Mouse (Mus musculus) hindbrain, embryonic 15.5 days (tissue): ENCODE results near the gene Znhit1. TPM values are rescaled to one million over a fixed set of nuclear protein-coding genes. Genes with fewer than 3 reads are reported as not detected.

Source experiments
- ATAC-seq: fragments of 200-750 bp; cut with Nextera tagmentation; 2 replicates; pipeline ENCODE4 v1.8.0; 2017; ENCODE audit warnings: low read depth, moderate number of reproducible peaks, moderate TSS enrichment; ENCODE audit not compliant: low FRiP score
- H3K27ac ChIP-seq: fragments of 300-500 bp; sonication (generic); replicated peaks from 2 replicates; pipeline ENCODE4 v1.5.1; 2015; ENCODE audit warnings: mild to moderate bottlenecking, inconsistent platforms
- H3K27me3 ChIP-seq: fragments of 300-500 bp; sonication (generic); 2 replicates; pipeline ENCODE4 v1.6.1; 2015; ENCODE audit warnings: control low read depth, inconsistent platforms
- H3K36me3 ChIP-seq: fragments of 300-500 bp; sonication (generic); 2 replicates; pipeline ENCODE4 v1.6.1; 2015; ENCODE audit warnings: control low read depth, inconsistent platforms
- H3K4me1 ChIP-seq: fragments of 300-500 bp; sonication (generic); replicated peaks from 2 replicates; pipeline ENCODE4 v1.6.1; 2015; ENCODE audit warnings: control low read depth, inconsistent platforms
- H3K4me2 ChIP-seq: fragments of 300-500 bp; sonication (generic); 2 replicates; pipeline ENCODE4 v1.6.1; 2015; ENCODE audit warnings: moderate library complexity, mild to moderate bottlenecking, inconsistent platforms
- H3K4me3 ChIP-seq: fragments of 300-500 bp; sonication (generic); 2 replicates; pipeline ENCODE4 v1.5.1; 2015; ENCODE audit warnings: mild to moderate bottlenecking, inconsistent platforms
- H3K9ac ChIP-seq: fragments of 300-500 bp; sonication (generic); 2 replicates; pipeline ENCODE4 v1.6.1; 2015; ENCODE audit warnings: inconsistent platforms
- H3K9me3 ChIP-seq: fragments of 300-500 bp; sonication (generic); 2 replicates; pipeline ENCODE4 v1.6.1; 2016; ENCODE audit warnings: control low read depth, inconsistent platforms
- WGBS: fragments of 180-500 bp; shearing (Covaris S2); methylation state at CpG from one replicate; pipeline ENCODE4 v1.1.7; 2015; 5-methylcytosine and 5-hydroxymethylcytosine counted together
- polyA plus RNA-seq: library from polyadenylated mRNA; unstranded; fragments of >200 nt; fragmentation: Nextera tagmentation; extraction: Ambion mirVana; gene quantifications from 2 replicates; pipeline ENCODE4 v1.2.1, GENCODE M21; 2015

Znhit1 gene
- polyA plus RNA-seq, 1 experiment from 2014 or later: 145 TPM

DNA sequence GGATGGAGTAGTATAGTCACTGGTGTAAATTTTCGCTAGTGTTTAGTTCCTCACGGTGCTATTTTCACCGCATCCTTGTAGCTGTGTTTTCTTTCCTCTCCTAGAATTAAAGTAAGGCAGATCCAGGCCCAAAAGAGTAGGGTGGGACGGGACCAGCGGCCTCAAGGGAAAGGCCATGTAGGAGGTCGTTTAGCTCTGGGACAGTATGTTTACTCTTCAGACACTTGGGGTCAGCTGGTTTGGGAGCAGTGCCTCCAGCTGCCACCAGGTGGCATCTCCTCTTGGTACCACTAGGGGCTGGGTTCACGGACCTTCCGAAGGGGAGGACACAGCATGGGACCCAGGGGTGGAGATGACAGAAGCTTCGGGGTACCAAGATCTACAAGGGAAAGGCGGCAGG, 25.3 kb downstream of the Znhit1 start:
- peak; percentile 45 for ATAC-seq
- H3K36me3 ChIP-seq: peaks cover 21% of the 10 kb centered on the region

DNA sequence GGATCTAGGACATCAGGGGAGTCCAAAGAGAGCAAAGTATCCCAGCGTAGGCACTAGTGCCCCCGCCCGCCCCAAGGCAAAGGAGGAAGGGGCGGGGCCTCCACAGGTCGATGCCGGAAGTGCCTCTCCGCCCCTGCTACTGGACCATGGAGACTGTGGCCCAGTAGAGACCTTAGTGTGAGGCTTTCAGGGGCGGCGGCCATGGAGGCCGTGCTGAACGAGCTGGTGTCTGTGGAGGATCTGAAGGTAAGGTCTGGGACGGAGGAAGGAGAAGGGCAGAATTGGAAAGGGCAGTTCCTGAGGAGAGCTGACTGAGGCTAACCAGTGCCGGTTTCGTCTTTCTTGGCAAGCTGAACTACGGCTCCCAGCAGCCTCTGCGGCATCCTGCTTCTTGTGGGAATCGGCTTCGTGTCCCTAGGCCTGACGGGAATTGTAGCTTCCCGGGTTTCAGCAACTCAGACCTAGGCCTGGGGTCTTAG, 25.8 kb downstream of the Znhit1 start:
- Histone ChIP-seq H3K27ac (peak overlapping the region; percentile 97), H3K9ac (peak overlapping the region; percentile 89), H3K4me2 (peak overlapping the region; percentile 84), H3K9me3 (no peaks in the 10 kb centered on the region), H3K4me3 (peak overlapping the region; percentile 85), H3K27me3 (no peaks in the 10 kb centered on the region), H3K36me3 (peaks cover 20% of the 10 kb centered on the region), H3K4me1 (peaks cover 20% of the 10 kb centered on the region)
- ATAC-seq: peak; percentile 94
- WGBS: 0% methylated on average over 20 of the region's 20 CpGs

More for the DNA sequence above, 25.3 kb downstream of the Znhit1 start:
- Histone ChIP-seq H3K4me3 (peak overlapping the region; percentile 85), H3K9ac (peak overlapping the region; percentile 89), H3K27me3 (no peaks in the 10 kb centered on the region), H3K4me2 (peak overlapping the region; percentile 84), H3K27ac (peak overlapping the region; percentile 97), H3K9me3 (no peaks in the 10 kb centered on the region), H3K4me1 (peaks cover 20% of the 10 kb centered on the region)
- WGBS: 1% methylated on average over 10 of the region's 10 CpGs

DNA sequence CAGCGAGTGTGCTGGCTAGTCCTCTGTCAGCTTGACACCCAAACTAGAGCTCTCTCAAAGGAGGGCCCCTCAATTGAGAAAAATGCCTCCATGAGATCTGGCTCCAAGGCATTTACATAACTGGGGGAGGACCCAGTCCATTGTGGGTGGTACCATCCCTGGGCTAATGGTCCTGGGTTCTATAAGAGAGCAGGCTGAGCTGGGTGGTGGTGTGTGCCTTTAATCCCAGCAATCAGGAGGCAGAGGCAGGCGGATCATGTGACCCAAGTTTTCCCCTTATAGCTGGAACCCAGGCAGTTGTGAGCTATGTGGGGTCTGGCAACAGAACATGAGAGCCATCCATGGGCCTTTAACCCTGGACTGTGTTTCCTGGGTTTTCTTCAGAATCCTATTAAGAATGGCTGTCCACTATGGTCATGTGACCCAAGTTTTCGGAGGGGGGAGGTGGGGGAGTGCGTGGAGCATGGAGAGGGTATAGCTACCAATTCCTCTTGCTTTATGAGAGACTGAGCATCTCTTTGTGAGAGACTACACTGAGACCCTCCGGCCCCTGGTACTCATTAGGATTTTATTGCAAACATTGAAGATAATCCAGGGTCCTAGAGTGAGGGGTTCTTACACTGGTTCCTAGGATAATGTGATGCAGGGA, 26.4 kb downstream of the Znhit1 start:
- Histone ChIP-seq H3K9ac (peak overlapping the region; percentile 89), H3K36me3 (peaks cover 20% of the 10 kb centered on the region), H3K27ac (peak overlapping the region; percentile 97), H3K4me3 (peak overlapping the region; percentile 85), H3K27me3 (no peaks in the 10 kb centered on the region), H3K4me2 (peak overlapping the region; percentile 84), H3K9me3 (no peaks in the 10 kb centered on the region), H3K4me1 (peaks cover 20% of the 10 kb centered on the region)
- peak; percentile 68 for ATAC-seq
- WGBS: 26% methylated on average over 5 of the region's 5 CpGs

DNA sequence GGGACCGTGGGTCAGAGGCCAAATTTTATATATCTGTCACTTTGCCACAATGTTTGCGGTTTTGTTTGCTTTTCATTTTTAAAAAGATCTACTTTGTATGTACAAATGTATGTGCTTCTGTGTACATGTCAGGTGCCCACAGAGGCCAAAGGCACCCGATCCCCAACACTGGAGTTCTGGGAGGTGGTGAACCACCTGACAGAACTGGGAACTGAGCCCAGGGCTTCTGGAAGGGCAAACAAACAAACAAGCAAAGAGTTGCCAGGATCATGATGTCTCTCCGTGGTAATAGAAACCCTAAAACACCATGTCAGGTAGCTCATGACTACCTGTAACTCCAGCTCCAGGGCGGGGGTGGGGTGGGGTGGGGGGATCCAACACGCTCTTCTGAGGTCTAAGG, 27.8 kb downstream of the Znhit1 start:
- H3K9ac ChIP-seq: no peak overlapping the region
- no peaks in the 10 kb centered on the region for H3K27me3 ChIP-seq
- H3K4me1 ChIP-seq: peaks cover 29% of the 10 kb centered on the region
- no peak overlapping the region for H3K4me2 ChIP-seq
- no peak for ATAC-seq
- 93% methylated on average over 6 of the region's 6 CpGs for WGBS
- no peaks in the 10 kb centered on the region for H3K9me3 ChIP-seq
- peaks cover 15% of the 10 kb centered on the region; the same call in 1 of the 2 replicates for H3K36me3 ChIP-seq
- no peak overlapping the region for H3K27ac ChIP-seq
- H3K4me3 ChIP-seq: no peak overlapping the region

DNA sequence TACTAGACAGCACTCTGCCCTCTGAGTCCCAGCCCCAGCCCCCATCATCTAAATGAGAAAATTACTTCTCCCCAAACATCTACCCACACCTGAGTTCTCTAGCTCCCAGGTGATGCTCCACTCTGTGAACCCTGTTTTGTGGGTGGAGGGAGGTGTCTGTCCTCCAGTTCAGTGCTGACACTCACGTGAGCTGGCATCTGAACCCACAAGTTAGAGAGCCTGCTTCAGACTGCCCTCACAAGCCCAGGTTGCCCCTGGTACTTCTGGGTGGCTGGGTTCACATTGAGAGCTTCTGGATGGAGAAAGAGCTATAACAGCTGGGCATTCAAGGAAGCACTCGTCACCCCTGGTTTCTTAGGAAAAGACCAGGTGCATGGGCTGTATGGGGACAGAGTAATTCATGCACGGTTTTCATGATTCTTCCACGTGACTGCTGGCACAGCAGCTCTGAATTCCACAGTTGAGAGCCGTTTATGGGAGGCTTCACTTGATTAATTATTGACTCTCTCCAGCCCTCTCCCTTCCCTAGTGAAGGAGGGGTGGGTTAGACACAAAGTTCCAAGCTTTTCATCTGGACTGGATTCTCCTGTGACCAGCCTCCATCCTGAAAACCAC, 28.7 kb downstream of the Znhit1 start:
- Histone ChIP-seq H3K4me1 (peaks cover 39% of the 10 kb centered on the region), H3K36me3 (peaks cover 7% of the 10 kb centered on the region; the same call in 1 of the 2 replicates), H3K27ac (no peak overlapping the region), H3K4me3 (no peak overlapping the region), H3K27me3 (no peaks in the 10 kb centered on the region), H3K9me3 (no peaks in the 10 kb centered on the region), H3K9ac (no peak overlapping the region), H3K4me2 (no peak overlapping the region)
- 56% methylated on average over 5 of the region's 5 CpGs for WGBS
- ATAC-seq: no peak

DNA sequence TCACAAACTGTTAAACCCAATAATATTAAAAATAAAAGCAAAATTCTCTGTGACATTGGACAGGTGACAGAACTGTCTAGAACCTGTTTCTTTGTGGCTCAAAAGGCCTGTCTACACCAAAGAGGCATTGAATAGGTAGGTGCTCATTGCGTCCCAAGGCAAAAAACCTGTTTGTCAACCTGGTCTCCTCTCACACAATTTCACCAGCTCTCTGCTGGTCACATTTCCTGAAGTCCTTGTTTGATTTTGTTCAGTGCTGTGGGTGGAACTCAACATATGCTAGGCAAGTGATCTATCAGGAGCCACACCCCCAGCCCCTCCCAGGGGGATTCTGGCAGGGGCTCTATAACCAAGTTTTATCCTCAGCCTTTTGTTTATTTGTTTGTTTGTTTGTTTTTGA, 30.6 kb downstream of the Znhit1 start:
- no peak overlapping the region for H3K4me3 ChIP-seq
- no peak overlapping the region for H3K9ac ChIP-seq
- H3K4me2 ChIP-seq: no peak overlapping the region
- no peak overlapping the region for H3K27ac ChIP-seq
- H3K9me3 ChIP-seq: no peaks in the 10 kb centered on the region
- H3K4me1 ChIP-seq: peaks cover 35% of the 10 kb centered on the region
- peaks cover 5% of the 10 kb centered on the region; the same call in 1 of the 2 replicates for H3K36me3 ChIP-seq
- H3K27me3 ChIP-seq: no peaks in the 10 kb centered on the region
- WGBS: 94% methylated on average over 1 of the region's 1 CpGs
- no peak for ATAC-seq

GRCm38 (mm10) chr5:136955622-136956021, 32.2 kb downstream of the Znhit1 start:
- H3K4me3 ChIP-seq: no peak overlapping the region
- H3K9me3 ChIP-seq: no peaks in the 10 kb centered on the region
- H3K27me3 ChIP-seq: no peaks in the 10 kb centered on the region
- no peak overlapping the region for H3K9ac ChIP-seq
- 90% methylated on average over 4 of the region's 4 CpGs for WGBS
- no peak for ATAC-seq
- peaks cover 23% of the 10 kb centered on the region for H3K4me1 ChIP-seq
- H3K4me2 ChIP-seq: no peak overlapping the region
- no peak overlapping the region for H3K27ac ChIP-seq
- H3K36me3 ChIP-seq: peaks cover 5% of the 10 kb centered on the region; the same call in 1 of the 2 replicates

DNA sequence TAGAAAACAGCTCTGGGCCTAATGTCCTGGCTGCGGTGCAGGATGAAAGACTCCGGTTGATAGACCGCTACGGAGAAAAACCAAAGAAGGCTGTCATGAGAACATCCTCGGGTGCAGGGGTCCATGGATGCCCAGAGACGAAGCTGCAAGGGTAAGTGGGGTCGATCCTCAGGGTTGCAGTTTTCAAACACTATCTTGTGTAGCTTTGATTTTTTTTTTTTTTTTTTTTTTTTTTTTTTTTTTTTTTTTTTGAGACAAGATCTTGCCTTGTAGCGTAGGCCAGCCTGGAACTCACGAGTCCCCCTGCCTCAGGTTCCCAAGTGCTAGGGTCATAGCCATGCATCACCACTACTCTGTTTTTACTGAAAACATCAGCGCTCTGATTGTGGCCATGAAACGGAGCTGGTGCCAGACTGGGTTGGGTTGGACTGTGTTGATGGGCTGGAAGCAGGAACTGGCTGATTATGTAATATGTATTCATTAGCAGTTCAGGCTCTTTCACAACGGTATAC, 34.3 kb downstream of the Znhit1 start:
- no peaks in the 10 kb centered on the region for H3K27me3 ChIP-seq
- peak overlapping the region; percentile 64 for H3K4me3 ChIP-seq
- 3% methylated on average over 12 of the region's 12 CpGs for WGBS
- peak overlapping the region; percentile 71 for H3K27ac ChIP-seq
- H3K9ac ChIP-seq: peak overlapping the region; percentile 68
- no peak; the same call in 1 of the 2 replicates for ATAC-seq
- peaks cover 23% of the 10 kb centered on the region for H3K4me1 ChIP-seq
- H3K36me3 ChIP-seq: peaks cover 5% of the 10 kb centered on the region; the same call in 1 of the 2 replicates
- H3K4me2 ChIP-seq: peak overlapping the region; percentile 76
- H3K9me3 ChIP-seq: no peaks in the 10 kb centered on the region

DNA sequence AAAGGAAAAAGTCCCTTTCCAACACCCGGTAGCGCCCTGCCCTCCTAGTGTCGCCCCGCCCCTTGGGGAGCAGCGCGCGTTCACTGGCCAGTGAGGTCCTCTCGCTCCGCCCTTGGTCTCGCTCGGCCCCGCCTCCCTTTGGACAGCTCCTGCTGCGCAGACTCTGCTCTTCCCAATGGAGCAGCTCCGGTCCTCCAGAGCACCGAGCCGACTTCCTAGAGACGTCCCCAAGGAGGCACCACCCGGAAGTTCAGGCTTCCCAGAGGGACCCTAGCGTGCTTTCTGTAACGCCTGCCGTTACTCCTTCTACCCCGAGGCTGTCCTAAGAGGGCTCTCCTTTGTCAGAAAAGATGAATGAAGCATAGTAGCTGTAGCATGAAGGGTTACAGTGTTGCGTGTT, 34.8 kb downstream of the Znhit1 start, which contains the start of gene Fis1:
Gene Fis1, plus strand, starts transcription at position 261 of the 400 bp plus-strand sequence.
- WGBS: under 1% methylated on average over 23 of the region's 23 CpGs
- peak; percentile 98 for ATAC-seq

GRCm38 (mm10) chr5:136952153-136952552, 35.7 kb downstream of the Znhit1 start:
- ATAC-seq: no peak
- no peaks in the 10 kb centered on the region for H3K9me3 ChIP-seq
- H3K9ac ChIP-seq: no peak overlapping the region
- WGBS: 80% methylated on average over 4 of the region's 4 CpGs
- H3K4me3 ChIP-seq: no peak overlapping the region
- no peak overlapping the region for H3K27ac ChIP-seq
- H3K36me3 ChIP-seq: peaks cover 5% of the 10 kb centered on the region; the same call in 1 of the 2 replicates
- peaks cover 23% of the 10 kb centered on the region for H3K4me1 ChIP-seq
- no peaks in the 10 kb centered on the region for H3K27me3 ChIP-seq
- peak overlapping the region; percentile 76; the same call in 1 of the 2 replicates for H3K4me2 ChIP-seq

More for the DNA sequence above, 34.8 kb downstream of the Znhit1 start, which contains the start of gene Fis1:
- Histone ChIP-seq H3K4me1 (peaks cover 23% of the 10 kb centered on the region), H3K27ac (peak within 1 kb of the TSS; percentile 71), H3K36me3 (peaks cover 5% of the 10 kb centered on the region; the same call in 1 of the 2 replicates), H3K4me2 (peak within 1 kb of the TSS; percentile 76), H3K27me3 (no peaks in the 10 kb centered on the region), H3K4me3 (peak within 1 kb of the TSS; percentile 64), H3K9me3 (no peaks in the 10 kb centered on the region), H3K9ac (peak within 1 kb of the TSS; percentile 68)

GRCm38 (mm10) chr5:136950521-136950920, 37.3 kb downstream of the Znhit1 start:
- H3K27me3 ChIP-seq: no peaks in the 10 kb centered on the region
- H3K27ac ChIP-seq: no peak overlapping the region
- 94% methylated on average over 6 of the region's 6 CpGs for WGBS
- peaks cover 2% of the 10 kb centered on the region; the same call in 1 of the 2 replicates for H3K36me3 ChIP-seq
- H3K9me3 ChIP-seq: no peaks in the 10 kb centered on the region
- ATAC-seq: no peak
- H3K4me2 ChIP-seq: no peak overlapping the region
- H3K4me3 ChIP-seq: no peak overlapping the region
- H3K4me1 ChIP-seq: peaks cover 19% of the 10 kb centered on the region
- H3K9ac ChIP-seq: no peak overlapping the region
